Mouse (Mus musculus) cerebellum, adult 2 months (tissue): ENCODE results near the gene Zfp988.
"Not testable (repeated sequence)": the region's sequence is repeated elsewhere in the genome, so short reads cannot be mapped to it uniquely, and the experiment has no call there.

Experiments
- CTCF ChIP-seq: fragments of 200-500 bp; IDR thresholded peaks from 2 replicates; pipeline ENCODE4 v1.5.1; 2011; ENCODE audit warnings: low read depth, mild to moderate bottlenecking, control low read depth, low read length, moderate library complexity, borderline replicate concordance; ENCODE audit not compliant: insufficient read depth
- POLR2A ChIP-seq: fragments of 200-500 bp; IDR thresholded peaks from 2 replicates; pipeline ENCODE4 v1.6.1; 2011; ENCODE audit warnings: low read length, control low read depth, borderline replicate concordance; ENCODE audit not compliant: insufficient read depth

DNA sequence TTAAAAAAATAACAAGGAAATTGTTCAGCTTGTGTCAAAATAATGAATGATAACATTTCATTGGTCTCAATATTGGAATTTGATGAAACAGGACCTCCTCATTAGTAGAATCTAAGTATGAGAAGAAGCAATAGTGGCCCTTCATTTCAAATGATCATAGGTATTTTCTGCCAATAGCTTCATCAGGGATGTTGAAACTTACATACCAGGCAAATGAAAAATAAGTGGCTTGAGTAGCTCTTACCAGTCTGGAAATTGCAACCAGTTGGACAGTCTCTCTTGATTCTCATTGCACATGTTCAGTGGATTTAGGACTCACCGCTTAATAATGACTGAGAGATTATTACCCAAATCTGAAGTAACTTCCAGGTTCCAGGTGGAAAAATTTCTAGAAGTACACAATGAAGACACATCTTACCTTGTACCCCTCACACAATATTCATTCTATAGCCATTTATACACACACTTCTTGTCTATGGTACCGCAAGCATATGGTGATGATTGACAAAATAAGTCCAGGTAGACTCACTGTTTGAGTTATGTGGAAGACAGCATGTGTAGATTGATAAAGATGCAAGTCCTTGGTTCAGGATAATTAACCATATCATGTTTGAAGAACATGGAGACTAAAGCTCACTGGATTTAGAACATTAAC lies 29.7 kb downstream of the Zfp988 start:
- TF ChIP-seq POLR2A, CTCF: not testable (repeated sequence)
